Mouse (Mus musculus) hindlimb bud, embryonic 11.5 days (tissue): Measurements from ENCODE around the gene Pnliprp2.

Experiments used
- DNase-seq: peaks from one replicate; pipeline ENCODE4 v3.0.0-alpha.2; 2012; ENCODE audit warnings: low read depth, low spot score; ENCODE audit errors: extremely low spot score

Gene Pnliprp2

GRCm38 (mm10) chr19:58759423-58759822, at the start of gene Pnliprp2:
Gene Pnliprp2 (plus strand): TSS chr19:58759719.
- DNase-seq = no peak

- no peak for DNase-seq
These were observed 41.6 kb upstream of the Pnliprp2 start for GRCm38 (mm10) chr19:58717925-58718324.

GRCm38 (mm10) chr19:58720439-58720838, 39.1 kb upstream of the Pnliprp2 start:
- DNase-seq = no peak

- DNase-seq = no peak
These were observed 33.0 kb upstream of the Pnliprp2 start for GRCm38 (mm10) chr19:58726551-58726950.

- no peak for DNase-seq
These were observed 31.8 kb upstream of the Pnliprp2 start for GRCm38 (mm10) chr19:58727756-58728155.

- DNase-seq = no peak
These were observed 31.0 kb upstream of the Pnliprp2 start, which contains the start of gene Pnliprp1 for GRCm38 (mm10) chr19:58728445-58729031. Gene Pnliprp1 (plus strand): TSS chr19:58728887.

GRCm38 (mm10) chr19:58733216-58733615, 26.3 kb upstream of the Pnliprp2 start:
- no peak for DNase-seq

GRCm38 (mm10) chr19:58738111-58738510, 21.4 kb upstream of the Pnliprp2 start:
- no peak for DNase-seq

- no peak for DNase-seq
These were observed 18.5 kb upstream of the Pnliprp2 start for GRCm38 (mm10) chr19:58741036-58741435.

GRCm38 (mm10) chr19:58742711-58743110, 16.8 kb upstream of the Pnliprp2 start:
- DNase-seq = no peak

GRCm38 (mm10) chr19:58743736-58744135, 15.8 kb upstream of the Pnliprp2 start:
- no peak for DNase-seq

GRCm38 (mm10) chr19:58747498-58748000, 12.0 kb upstream of the Pnliprp2 start:
- no peak for DNase-seq

- DNase-seq = no peak
These were observed 8.7 kb upstream of the Pnliprp2 start for GRCm38 (mm10) chr19:58750822-58751221.

- no peak for DNase-seq
These were observed 8.0 kb upstream of the Pnliprp2 start for GRCm38 (mm10) chr19:58751504-58751903.

- DNase-seq = no peak
These were observed 648 bp upstream of the Pnliprp2 start for GRCm38 (mm10) chr19:58758871-58759270.

GRCm38 (mm10) chr19:58762316-58762715, 2.8 kb downstream of the Pnliprp2 start:
- DNase-seq = no peak

GRCm38 (mm10) chr19:58762848-58763541, 3.5 kb downstream of the Pnliprp2 start:
- DNase-seq = peak; percentile 35

- no peak for DNase-seq
These were observed 7.8 kb downstream of the Pnliprp2 start for GRCm38 (mm10) chr19:58767329-58767728.

GRCm38 (mm10) chr19:58776461-58776860, 16.9 kb downstream of the Pnliprp2 start:
- DNase-seq = no peak

- no peak for DNase-seq
These were observed 22.0 kb downstream of the Pnliprp2 start for GRCm38 (mm10) chr19:58781566-58781965.

GRCm38 (mm10) chr19:58783938-58784337, 24.4 kb downstream of the Pnliprp2 start:
- DNase-seq = no peak

- no peak for DNase-seq
These were observed 29.7 kb downstream of the Pnliprp2 start for GRCm38 (mm10) chr19:58789194-58789593.
